Mouse (Mus musculus) C2C12 (cell line): Measurements from ENCODE around the gene Sel1l3. TPM values are rescaled to one million over a fixed set of nuclear protein-coding genes. Genes with fewer than 3 reads are reported as not detected.

ENCODE experiments used
- H3K27me3 ChIP-seq: one replicate; pipeline ENCODE4 v1.6.1; 2011; ENCODE audit not compliant: control insufficient read depth, insufficient read depth, insufficient read length
- H3K36me3 ChIP-seq: one replicate; pipeline ENCODE4 v1.6.1; 2011; ENCODE audit not compliant: control insufficient read depth, insufficient read depth
- H3K4me3 ChIP-seq: one replicate; pipeline ENCODE4 v1.5.1; 2011; ENCODE audit warnings: mild to moderate bottlenecking, control low read depth; ENCODE audit not compliant: poor library complexity, insufficient read depth, severe bottlenecking
- H3K79me2 ChIP-seq: one replicate; pipeline ENCODE4 v1.6.1; 2011; ENCODE audit not compliant: control insufficient read depth, insufficient read depth
- H3K79me3 ChIP-seq: one replicate; pipeline ENCODE4 v1.6.1; 2011; ENCODE audit warnings: low read depth, control low read depth
- H3ac ChIP-seq: one replicate; pipeline ENCODE3; 2011; ENCODE audit warnings: low read depth; ENCODE audit not compliant: control insufficient read depth, insufficient read length
- CEBPB ChIP-seq: IDR thresholded peaks from one replicate; pipeline ENCODE4 v1.6.1; 2011; ENCODE audit warnings: low read depth, mild to moderate bottlenecking, control low read depth, moderate library complexity
- CTCF ChIP-seq: IDR thresholded peaks from one replicate; pipeline ENCODE4 v1.5.1; 2011; ENCODE audit not compliant: control insufficient read depth, insufficient read depth, insufficient read length
- FOSL1 ChIP-seq: IDR thresholded peaks from one replicate; pipeline ENCODE4 v1.8.0; 2011; ENCODE audit warnings: mild to moderate bottlenecking, low read length; ENCODE audit not compliant: poor library complexity, insufficient read depth, severe bottlenecking
- MAX ChIP-seq: IDR thresholded peaks from one replicate; pipeline ENCODE4 v1.6.1; 2011; ENCODE audit warnings: mild to moderate bottlenecking, control low read depth
- MYOD1 ChIP-seq: IDR thresholded peaks from one replicate; pipeline ENCODE4 v1.6.1; 2011; ENCODE audit warnings: low read depth; ENCODE audit not compliant: control insufficient read depth, insufficient read length
- MYOG ChIP-seq: IDR thresholded peaks from one replicate; pipeline ENCODE4 v1.6.1; 2011; ENCODE audit not compliant: control insufficient read depth, insufficient read length; ENCODE audit errors: extremely low read depth
- USF1 ChIP-seq: IDR thresholded peaks from one replicate; pipeline ENCODE4 v1.6.1; 2011; ENCODE audit warnings: low read depth, mild to moderate bottlenecking, control low read depth, moderate library complexity
- polyA plus RNA-seq: library from polyadenylated mRNA; unstranded; fragments of >200 nt; fragmentation: generic; extraction: Trizol; gene quantifications from one replicate; pipeline ENCODE4 v1.2.1, GENCODE M21; 2012; ENCODE audit warnings: missing spikeins

The Sel1l3 gene
- polyA plus RNA-seq, 1 experiment: not detected

DNA sequence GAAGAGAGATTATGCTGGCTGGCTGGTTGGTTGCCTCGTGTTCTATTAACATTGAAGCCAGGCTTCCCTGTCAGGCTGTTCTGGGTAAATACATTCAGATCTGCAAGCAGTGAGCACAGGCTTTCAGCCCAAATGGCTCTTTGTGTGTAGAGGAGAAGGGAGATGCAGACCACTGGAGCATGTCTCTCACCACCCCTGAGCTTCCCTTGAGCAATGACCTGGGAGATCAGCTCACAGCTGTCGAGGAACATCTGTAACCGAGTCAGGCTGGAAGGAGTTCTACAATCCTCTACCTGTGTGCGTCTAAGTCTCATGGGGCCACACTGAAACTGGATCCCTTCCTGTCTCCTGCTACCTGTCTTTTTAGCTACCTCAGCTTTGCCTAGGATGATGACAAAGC is 16.8 kb upstream of the Sel1l3 start:
- Histone ChIP-seq H3K79me2 (no peaks in the 10 kb centered on the region), H3K27me3 (peaks cover 35% of the 10 kb centered on the region), H3K36me3 (no peaks in the 10 kb centered on the region), H3K4me3 (no peak overlapping the region), H3K79me3 (no peaks in the 10 kb centered on the region), H3ac (no peak overlapping the region)
- no peak for TF ChIP-seq CTCF
- no peak for TF ChIP-seq USF1

DNA sequence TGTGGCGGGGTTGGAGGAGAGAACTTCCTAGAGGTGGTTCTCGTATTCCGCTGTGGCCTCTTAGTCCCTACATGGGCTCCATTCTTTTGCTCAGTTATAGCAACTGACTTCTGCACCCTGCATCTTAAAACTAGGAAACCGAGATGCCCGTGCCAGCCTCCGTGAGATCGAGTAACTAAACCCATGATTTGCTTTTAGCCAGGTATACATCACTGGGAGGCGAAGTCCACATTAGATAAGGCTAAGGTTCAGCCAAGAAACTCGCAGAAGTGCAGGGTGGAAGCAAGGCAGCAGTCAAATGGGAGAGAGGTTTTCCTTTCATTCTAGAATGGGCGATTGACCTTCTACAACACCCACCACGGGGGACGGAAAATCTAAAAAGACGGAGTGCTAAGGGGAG is 11.7 kb upstream of the Sel1l3 start:
- H3K36me3 ChIP-seq: no peaks in the 10 kb centered on the region
- no peaks in the 10 kb centered on the region for H3K79me3 ChIP-seq
- H3K27me3 ChIP-seq: peaks cover 34% of the 10 kb centered on the region
- no peak overlapping the region for H3ac ChIP-seq
- no peak overlapping the region for H3K4me3 ChIP-seq
- TF ChIP-seq CEBPB: no peak
- TF ChIP-seq USF1: no peak
- TF ChIP-seq MYOD1: no peak
- TF ChIP-seq MYOG: no peak
- no peak for TF ChIP-seq MAX
- no peak for TF ChIP-seq CTCF
- TF ChIP-seq FOSL1: no peak
- no peaks in the 10 kb centered on the region for H3K79me2 ChIP-seq

- H3K36me3 ChIP-seq: no peaks in the 10 kb centered on the region
- no peaks in the 10 kb centered on the region for H3K79me2 ChIP-seq
- no peak overlapping the region for H3ac ChIP-seq
- peaks cover 38% of the 10 kb centered on the region for H3K27me3 ChIP-seq
- no peaks in the 10 kb centered on the region for H3K79me3 ChIP-seq
- H3K4me3 ChIP-seq: no peak overlapping the region
- TF ChIP-seq CEBPB (no peak), CTCF (no peak), USF1 (no peak), MYOG (no peak), MYOD1 (no peak), MAX (no peak), FOSL1 (no peak)
Observed at GRCm38 (mm10) chr5:53214801-53215200, 1.1 kb upstream of the Sel1l3 start.

- peaks cover 39% of the 10 kb centered on the region for H3K27me3 ChIP-seq
- TF ChIP-seq CTCF: no peak
- no peak for TF ChIP-seq MAX
- no peak for TF ChIP-seq FOSL1
- TF ChIP-seq CEBPB: no peak
- TF ChIP-seq USF1: no peak
- TF ChIP-seq MYOD1: no peak
- TF ChIP-seq MYOG: no peak
- no peak overlapping the region for H3ac ChIP-seq
- no peak overlapping the region for H3K4me3 ChIP-seq
- H3K79me3 ChIP-seq: no peaks in the 10 kb centered on the region
- H3K36me3 ChIP-seq: no peaks in the 10 kb centered on the region
- no peaks in the 10 kb centered on the region for H3K79me2 ChIP-seq
Observed at GRCm38 (mm10) chr5:53214362-53214761, 635 bp upstream of the Sel1l3 start.

GRCm38 (mm10) chr5:53212782-53213710 is 681 bp downstream of the Sel1l3 start:
- Histone ChIP-seq H3K79me2 (no peaks in the 10 kb centered on the region), H3K79me3 (no peaks in the 10 kb centered on the region), H3K27me3 (peaks cover 50% of the 10 kb centered on the region), H3K4me3 (no peak overlapping the region), H3ac (no peak overlapping the region), H3K36me3 (no peaks in the 10 kb centered on the region)
- TF ChIP-seq CEBPB: no peak
- no peak for TF ChIP-seq MYOD1
- TF ChIP-seq CTCF: no peak
- no peak for TF ChIP-seq USF1
- TF ChIP-seq MAX: no peak
- no peak for TF ChIP-seq FOSL1
- no peak for TF ChIP-seq MYOG
